Mouse (Mus musculus) forebrain, embryonic 12.5 days (tissue): ENCODE results near the gene Bag1. TPM values are rescaled to one million over a fixed set of nuclear protein-coding genes. Genes with fewer than 3 reads are reported as not detected.

Experiments
- ATAC-seq: fragments of 200-750 bp; cut with Nextera tagmentation; 2 replicates; pipeline ENCODE4 v1.8.0; 2017; ENCODE audit warnings: moderate TSS enrichment; ENCODE audit not compliant: low FRiP score
- H3K27ac ChIP-seq: fragments of 300-500 bp; sonication (generic); 2 replicates; pipeline ENCODE4 v1.5.1; 2016; ENCODE audit warnings: mild to moderate bottlenecking
- H3K27me3 ChIP-seq: fragments of 300-500 bp; sonication (generic); 2 replicates; pipeline ENCODE4 v1.6.1; 2016; ENCODE audit warnings: mild to moderate bottlenecking
- H3K36me3 ChIP-seq: fragments of 300-500 bp; sonication (generic); replicated peaks from 2 replicates; pipeline ENCODE4 v1.6.1; 2016; ENCODE audit warnings: mild to moderate bottlenecking
- H3K4me1 ChIP-seq: fragments of 300-500 bp; sonication (generic); 2 replicates; pipeline ENCODE4 v1.6.1; 2016
- H3K4me2 ChIP-seq: fragments of 300-500 bp; sonication (generic); 2 replicates; pipeline ENCODE4 v1.6.1; 2016; ENCODE audit warnings: mild to moderate bottlenecking, moderate library complexity
- H3K4me3 ChIP-seq: fragments of 300-500 bp; sonication (generic); replicated peaks from 2 replicates; pipeline ENCODE4 v1.5.1; 2016; ENCODE audit warnings: mild to moderate bottlenecking
- H3K9ac ChIP-seq: fragments of 300-500 bp; sonication (generic); 2 replicates; pipeline ENCODE4 v1.6.1; 2016; ENCODE audit warnings: mild to moderate bottlenecking
- H3K9me3 ChIP-seq: fragments of 300-500 bp; sonication (generic); 2 replicates; pipeline ENCODE4 v1.6.1; 2016
- WGBS: fragments of 180-500 bp; shearing (Covaris S2); methylation state at CpG from one replicate; pipeline ENCODE4 v1.1.7; 2016; 5-methylcytosine and 5-hydroxymethylcytosine counted together
- polyA plus RNA-seq: library from polyadenylated mRNA; unstranded; fragments of >200 nt; fragmentation: Nextera tagmentation; extraction: Ambion mirVana; gene quantifications from 2 replicates; pipeline ENCODE4 v1.2.1, GENCODE M21; 2016

The Bag1 gene
- polyA plus RNA-seq: 215 and 229 TPM in 2 replicates

DNA sequence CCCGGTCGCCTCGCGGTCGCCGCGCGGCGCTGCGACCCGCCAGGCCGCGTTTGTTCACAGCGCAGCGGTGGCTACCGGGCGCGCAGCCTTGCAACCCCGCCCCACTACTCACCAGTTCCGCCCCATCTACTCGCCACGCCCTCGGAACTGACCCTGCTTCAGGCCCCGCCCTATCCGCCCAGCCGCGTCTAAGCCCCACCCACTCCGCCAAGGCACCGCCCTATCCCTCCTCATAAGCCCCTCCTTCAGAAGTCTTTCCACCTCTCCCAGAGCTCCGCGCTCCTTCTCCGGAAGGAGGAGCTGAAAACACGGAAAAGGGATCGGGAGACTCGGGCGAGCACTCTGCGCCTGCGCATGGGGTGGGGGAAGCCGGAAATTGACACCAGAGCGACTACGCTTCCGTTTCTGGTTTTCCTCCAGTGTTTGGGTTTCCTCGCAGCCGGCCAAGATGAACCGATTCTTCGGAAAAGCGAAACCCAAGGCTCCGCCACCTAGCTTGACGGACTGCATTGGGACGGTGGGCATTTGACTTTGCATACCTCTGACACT lies at the start of gene Bag1, which contains the start of gene Chmp5:
Gene Bag1, minus strand, starts transcription at position 135 of the 549 bp plus-strand sequence.
Gene Chmp5, plus strand, starts transcription at position 248 of the 549 bp plus-strand sequence.
- under 1% methylated on average over 50 of the region's 50 CpGs for WGBS
- Histone ChIP-seq H3K36me3 (peaks cover 44% of the 10 kb centered on the region), H3K27me3 (no peaks in the 10 kb centered on the region), H3K9ac (peak within 1 kb of the TSS; percentile 89), H3K4me3 (peak within 1 kb of the TSS; percentile 88), H3K27ac (peak within 1 kb of the TSS; percentile 87), H3K4me2 (peak within 1 kb of the TSS; percentile 85), H3K9me3 (no peaks in the 10 kb centered on the region), H3K4me1 (peaks cover 24% of the 10 kb centered on the region)
- ATAC-seq: peak; percentile 99

DNA sequence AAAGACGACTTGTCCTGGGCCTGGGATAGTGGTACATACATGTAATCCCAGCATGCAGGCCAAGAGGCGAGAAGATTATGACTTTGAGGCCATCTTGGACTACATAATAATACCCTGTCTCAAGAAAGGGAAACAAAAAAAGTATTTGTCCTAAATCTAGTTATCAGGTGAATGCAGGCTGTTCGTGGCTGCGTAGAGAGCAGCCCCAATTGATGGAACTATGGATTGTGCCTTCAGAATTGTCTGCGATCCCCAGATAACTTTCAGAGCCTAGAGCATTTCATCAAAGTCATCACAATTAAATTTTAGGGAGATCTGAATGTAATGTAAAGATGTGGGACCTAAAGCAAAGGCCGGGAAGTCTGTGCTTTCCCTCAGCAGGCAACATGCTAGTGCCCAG lies 48.2 kb upstream of the Bag1 start:
- Histone ChIP-seq H3K9me3 (no peaks in the 10 kb centered on the region), H3K4me3 (no peak overlapping the region), H3K27ac (no peak overlapping the region), H3K4me2 (no peak overlapping the region), H3K9ac (no peak overlapping the region), H3K27me3 (no peaks in the 10 kb centered on the region), H3K36me3 (peaks cover 92% of the 10 kb centered on the region), H3K4me1 (no peaks in the 10 kb centered on the region)
- 96% methylated on average over 6 of the region's 6 CpGs for WGBS
- no peak for ATAC-seq

DNA sequence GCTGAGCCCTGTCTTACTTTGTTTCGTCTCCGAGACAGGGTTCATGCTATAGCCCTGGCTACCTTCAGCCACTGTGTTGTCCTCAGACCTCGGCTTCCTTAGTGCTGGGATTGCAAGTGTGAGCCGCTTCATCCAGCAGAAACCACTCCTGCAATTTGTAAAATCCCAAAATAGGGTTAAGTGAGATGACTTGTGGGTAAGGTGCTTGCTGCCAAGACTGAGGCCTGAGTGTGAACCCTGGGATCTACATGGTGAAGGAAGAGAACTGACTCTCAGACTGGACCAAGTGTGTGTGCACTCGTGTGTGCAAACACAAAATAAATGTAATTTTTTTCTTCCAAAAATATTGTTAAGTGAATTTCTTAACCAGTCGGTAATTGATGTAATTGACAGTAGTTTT lies 41.5 kb upstream of the Bag1 start:
- H3K9ac ChIP-seq: no peak overlapping the region
- H3K4me2 ChIP-seq: no peak overlapping the region
- WGBS: 86% methylated on average over 6 of the region's 6 CpGs
- H3K4me3 ChIP-seq: no peak overlapping the region
- peaks cover 89% of the 10 kb centered on the region for H3K36me3 ChIP-seq
- ATAC-seq: no peak
- H3K27me3 ChIP-seq: no peaks in the 10 kb centered on the region
- H3K27ac ChIP-seq: no peak overlapping the region
- no peaks in the 10 kb centered on the region for H3K9me3 ChIP-seq
- no peaks in the 10 kb centered on the region for H3K4me1 ChIP-seq

DNA sequence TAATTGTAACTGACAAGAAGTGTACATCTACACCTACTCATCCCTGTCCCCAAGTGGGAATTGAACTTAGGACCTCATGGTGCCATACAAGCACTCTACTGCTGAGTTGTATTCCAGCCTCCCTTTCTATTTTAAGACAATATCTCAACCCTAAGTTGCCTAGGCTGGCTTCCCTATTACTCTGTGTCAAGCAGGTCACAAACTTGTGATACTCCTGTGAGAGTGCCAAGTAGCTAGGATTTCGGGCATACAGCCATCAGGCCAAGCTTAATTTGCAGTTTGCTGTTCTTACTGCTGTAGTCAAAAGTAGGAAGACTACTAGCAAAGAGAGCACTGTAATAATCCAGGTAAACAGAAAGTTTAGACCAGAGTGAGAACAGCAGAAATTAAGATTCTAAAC lies 35.6 kb upstream of the Bag1 start:
- Histone ChIP-seq H3K4me2 (no peak overlapping the region), H3K9ac (no peak overlapping the region), H3K27me3 (no peaks in the 10 kb centered on the region), H3K36me3 (peaks cover 77% of the 10 kb centered on the region), H3K27ac (no peak overlapping the region), H3K4me3 (no peak overlapping the region), H3K4me1 (no peaks in the 10 kb centered on the region), H3K9me3 (no peaks in the 10 kb centered on the region)
- 90% methylated on average over 1 of the region's 1 CpGs for WGBS
- no peak for ATAC-seq

DNA sequence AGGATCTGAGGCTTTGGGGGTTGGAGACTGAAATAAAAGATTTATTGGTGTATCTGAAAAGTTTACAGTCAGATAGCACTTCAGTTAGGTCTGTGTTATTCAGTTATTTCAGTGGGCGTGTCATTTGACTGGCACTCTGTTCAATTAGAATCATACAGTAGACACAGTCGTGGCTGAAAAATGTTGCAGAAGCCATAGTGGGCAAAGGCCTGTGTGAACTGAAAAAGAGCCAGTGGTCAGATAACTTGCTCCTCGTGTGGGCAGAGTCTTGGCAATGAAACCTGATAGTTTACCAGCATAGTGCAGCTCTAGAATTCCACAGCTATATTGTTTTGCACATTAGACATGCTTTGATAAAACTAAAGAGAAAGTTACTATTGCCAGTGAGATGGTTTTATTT lies 34.4 kb upstream of the Bag1 start:
- Histone ChIP-seq H3K9me3 (no peaks in the 10 kb centered on the region), H3K4me1 (no peaks in the 10 kb centered on the region), H3K27ac (no peak overlapping the region), H3K4me2 (no peak overlapping the region), H3K4me3 (no peak overlapping the region), H3K9ac (no peak overlapping the region), H3K36me3 (peaks cover 77% of the 10 kb centered on the region), H3K27me3 (no peaks in the 10 kb centered on the region)
- WGBS: 91% methylated on average over 3 of the region's 3 CpGs
- no peak for ATAC-seq

DNA sequence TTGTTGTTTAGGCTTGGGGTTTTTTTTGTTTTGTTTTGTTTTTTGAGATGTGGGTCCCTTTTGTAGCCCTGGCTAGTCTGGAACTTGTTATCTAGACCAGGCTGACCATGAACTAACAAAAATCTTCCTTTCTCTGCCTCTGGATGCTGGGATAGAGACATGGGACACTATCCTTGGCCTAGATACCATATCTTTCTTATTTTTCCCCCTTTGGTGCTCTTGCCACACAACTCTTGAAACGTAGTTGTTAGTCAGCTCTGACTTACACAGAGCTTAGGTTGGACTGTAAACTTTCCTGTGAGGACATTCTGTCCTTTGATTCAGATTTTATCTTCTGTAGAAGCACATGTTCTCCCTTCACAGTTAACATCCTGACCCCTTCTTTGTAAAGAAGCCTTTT lies 31.3 kb upstream of the Bag1 start:
- no peak overlapping the region for H3K4me2 ChIP-seq
- 96% methylated on average over 1 of the region's 1 CpGs for WGBS
- no peak overlapping the region for H3K4me3 ChIP-seq
- no peak for ATAC-seq
- H3K9me3 ChIP-seq: no peaks in the 10 kb centered on the region
- H3K27me3 ChIP-seq: no peaks in the 10 kb centered on the region
- H3K4me1 ChIP-seq: no peaks in the 10 kb centered on the region
- no peak overlapping the region for H3K27ac ChIP-seq
- H3K36me3 ChIP-seq: peaks cover 68% of the 10 kb centered on the region
- H3K9ac ChIP-seq: no peak overlapping the region

DNA sequence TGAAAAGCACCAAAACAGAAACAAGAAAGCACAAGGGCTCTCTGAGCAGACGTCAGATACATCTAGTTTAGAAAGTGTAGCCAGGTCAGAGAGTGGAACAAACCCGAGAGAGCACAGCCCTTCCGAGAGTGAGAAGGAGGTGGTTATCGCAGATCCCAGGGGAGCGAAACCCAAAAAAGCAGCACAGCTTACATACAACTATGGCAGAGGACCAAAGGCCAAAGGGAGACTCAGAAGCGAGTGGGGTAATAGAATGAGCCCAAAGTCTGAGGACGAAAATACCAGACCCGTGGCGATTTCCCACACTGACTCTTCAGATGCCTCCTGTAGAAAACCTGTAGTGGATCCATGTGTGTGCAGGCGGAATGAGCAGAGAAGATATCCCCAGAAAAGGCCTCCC lies 28.6 kb upstream of the Bag1 start:
- Histone ChIP-seq H3K27ac (no peak overlapping the region), H3K4me1 (peaks cover 12% of the 10 kb centered on the region), H3K4me2 (no peak overlapping the region), H3K9ac (no peak overlapping the region), H3K27me3 (no peaks in the 10 kb centered on the region), H3K36me3 (peaks cover 55% of the 10 kb centered on the region), H3K9me3 (no peaks in the 10 kb centered on the region), H3K4me3 (no peak overlapping the region)
- WGBS: 93% methylated on average over 10 of the region's 10 CpGs
- ATAC-seq: no peak

DNA sequence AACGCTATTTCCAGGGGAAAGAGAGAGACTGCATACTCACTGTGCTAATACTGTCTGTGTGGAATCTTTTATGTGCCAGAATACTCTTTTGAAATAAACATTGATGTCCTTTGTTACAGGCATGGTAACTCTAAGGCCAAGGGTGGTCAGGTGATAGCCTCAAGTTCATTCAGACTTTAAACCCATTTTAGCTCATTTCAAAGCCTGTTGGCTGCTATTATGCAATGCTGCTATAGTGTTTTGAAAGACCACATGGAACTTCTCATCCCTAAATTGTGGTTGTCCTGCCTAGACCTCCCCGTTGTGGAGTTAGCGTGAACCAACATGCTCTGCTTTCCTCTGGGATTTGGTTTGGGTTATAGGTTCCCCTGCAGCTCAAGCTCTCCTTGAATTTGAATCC lies 27.6 kb upstream of the Bag1 start:
- no peak overlapping the region for H3K4me2 ChIP-seq
- H3K27me3 ChIP-seq: no peaks in the 10 kb centered on the region
- 92% methylated on average over 3 of the region's 3 CpGs for WGBS
- no peaks in the 10 kb centered on the region for H3K9me3 ChIP-seq
- H3K4me3 ChIP-seq: no peak overlapping the region
- H3K36me3 ChIP-seq: peaks cover 47% of the 10 kb centered on the region
- H3K4me1 ChIP-seq: peaks cover 12% of the 10 kb centered on the region
- H3K27ac ChIP-seq: no peak overlapping the region
- ATAC-seq: no peak
- no peak overlapping the region for H3K9ac ChIP-seq

DNA sequence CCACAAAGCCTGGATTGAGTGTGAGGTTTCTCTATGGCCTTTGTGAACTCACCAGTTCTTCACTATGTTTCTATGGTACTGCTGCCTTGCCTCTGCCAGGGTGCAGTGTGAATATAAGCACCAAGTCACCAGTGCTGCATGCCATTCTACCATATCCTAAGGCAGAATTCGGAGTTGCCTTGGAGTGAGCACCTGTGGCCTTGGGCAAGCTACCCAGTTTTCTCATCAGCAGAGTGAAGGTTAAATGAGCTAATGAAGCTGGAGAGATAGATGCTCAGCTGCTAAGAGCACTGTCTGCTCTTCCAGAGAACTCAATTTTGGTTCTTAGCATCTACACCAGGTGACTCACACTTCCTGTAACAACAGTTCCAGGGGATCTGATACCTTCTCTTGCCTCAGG lies 25.9 kb upstream of the Bag1 start:
- Histone ChIP-seq H3K9me3 (no peaks in the 10 kb centered on the region), H3K4me2 (no peak overlapping the region), H3K27ac (no peak overlapping the region), H3K36me3 (peaks cover 32% of the 10 kb centered on the region), H3K4me1 (peaks cover 19% of the 10 kb centered on the region), H3K27me3 (no peaks in the 10 kb centered on the region), H3K9ac (no peak overlapping the region), H3K4me3 (no peak overlapping the region)
- no peak for ATAC-seq
- 90% methylated on average over 1 of the region's 1 CpGs for WGBS

DNA sequence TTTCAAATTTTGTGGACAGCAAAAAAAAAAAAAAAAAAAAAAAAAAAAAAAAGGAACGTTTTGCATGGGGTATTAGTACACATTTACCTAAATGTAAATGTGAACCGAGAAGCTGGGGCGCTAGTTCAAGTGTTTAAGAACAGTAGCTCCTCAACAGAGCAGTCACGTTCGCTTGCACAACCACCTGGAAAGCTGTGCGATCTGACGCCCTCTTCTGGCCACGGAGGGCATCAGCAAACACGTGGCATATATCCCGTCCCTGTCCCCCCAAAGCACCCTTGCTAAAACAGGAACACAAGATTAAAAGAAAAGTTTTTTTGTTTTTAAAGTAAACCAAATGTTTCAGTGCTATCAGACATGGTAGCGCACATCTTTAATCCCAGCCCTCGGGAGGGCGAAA lies 23.6 kb upstream of the Bag1 start:
- peak overlapping the region; percentile 97 for H3K4me3 ChIP-seq
- no peak for ATAC-seq
- no peaks in the 10 kb centered on the region for H3K9me3 ChIP-seq
- no peak overlapping the region; the same call in 1 of the 2 replicates for H3K27ac ChIP-seq
- 24% methylated on average over 13 of the region's 13 CpGs for WGBS
- no peaks in the 10 kb centered on the region for H3K27me3 ChIP-seq
- peaks cover 19% of the 10 kb centered on the region for H3K4me1 ChIP-seq
- peak overlapping the region; percentile 76 for H3K4me2 ChIP-seq
- H3K9ac ChIP-seq: peak overlapping the region; percentile 3; the same call in 1 of the 2 replicates
- H3K36me3 ChIP-seq: peaks cover 18% of the 10 kb centered on the region

DNA sequence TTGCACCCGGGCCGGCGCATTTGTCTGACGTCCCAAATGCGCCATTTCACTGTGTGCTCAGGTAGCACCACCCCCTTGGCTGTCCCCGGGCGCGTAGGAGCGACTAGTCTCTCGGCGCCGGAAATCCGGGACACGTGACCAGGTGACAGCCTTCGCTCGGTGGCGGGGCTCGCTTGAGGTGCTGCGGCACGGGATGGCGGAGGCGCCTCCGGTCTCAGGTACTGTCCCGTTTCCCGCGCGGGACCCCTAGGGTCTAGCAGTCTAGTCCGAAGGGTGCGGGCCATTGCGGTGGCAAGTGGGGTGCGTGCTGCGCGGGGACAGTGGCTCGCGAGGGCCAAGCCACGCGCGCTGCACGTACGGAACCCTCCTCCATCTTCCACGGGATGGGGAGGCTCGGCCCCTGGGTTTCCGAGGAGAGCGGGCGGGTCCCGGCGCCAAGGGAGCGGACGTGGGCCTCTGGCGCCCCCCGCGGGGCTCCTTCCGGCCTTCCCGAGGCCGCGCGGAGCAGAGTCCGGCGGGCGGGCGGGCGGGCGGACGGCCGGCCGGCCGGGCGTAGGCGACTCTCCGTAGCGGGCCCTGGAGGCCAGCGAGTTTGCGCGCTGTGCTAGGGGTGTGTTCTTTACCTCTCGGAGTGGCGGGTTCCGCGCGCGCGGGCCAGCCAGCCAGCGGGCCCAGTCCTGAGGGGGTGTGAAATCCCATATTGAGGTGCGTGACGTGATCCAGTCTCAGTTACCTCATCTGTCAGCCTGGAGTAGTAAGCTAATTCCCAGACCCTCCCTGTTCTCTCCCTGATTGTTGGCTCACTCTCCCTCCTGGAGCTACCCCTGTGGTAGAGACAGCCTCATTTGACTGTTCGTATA lies 23.0 kb upstream of the Bag1 start, which contains the start of gene Nfx1:
Gene Nfx1, plus strand, starts transcription at position 65 of the 860 bp plus-strand sequence.
- H3K4me1 ChIP-seq: peaks cover 19% of the 10 kb centered on the region
- peak within 1 kb of the TSS; percentile 94 for H3K9ac ChIP-seq
- H3K4me2 ChIP-seq: peak within 1 kb of the TSS; percentile 76
- under 1% methylated on average over 77 of the region's 85 CpGs for WGBS
- peaks cover 18% of the 10 kb centered on the region for H3K36me3 ChIP-seq
- H3K9me3 ChIP-seq: no peaks in the 10 kb centered on the region
- peak; percentile 97 for ATAC-seq
- no peaks in the 10 kb centered on the region for H3K27me3 ChIP-seq
- H3K4me3 ChIP-seq: peak within 1 kb of the TSS; percentile 97
- H3K27ac ChIP-seq: peak within 1 kb of the TSS; percentile 90

DNA sequence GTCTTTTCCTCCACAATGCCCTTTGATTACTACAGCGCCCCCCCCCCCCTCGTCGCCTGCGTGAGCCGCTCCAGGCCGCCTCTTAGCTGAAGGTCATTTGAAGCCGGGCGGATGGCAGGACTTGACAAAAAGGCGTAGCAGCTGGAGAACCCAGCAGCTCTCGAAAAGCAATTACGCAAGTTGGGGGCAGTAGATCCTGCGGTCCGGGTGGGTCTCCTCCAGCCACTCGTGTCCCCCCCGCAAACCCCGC lies 22.4 kb upstream of the Bag1 start:
- Histone ChIP-seq H3K9me3 (no peaks in the 10 kb centered on the region), H3K27me3 (no peaks in the 10 kb centered on the region), H3K4me2 (peak overlapping the region; percentile 76), H3K4me3 (peak overlapping the region; percentile 97), H3K36me3 (peaks cover 19% of the 10 kb centered on the region), H3K27ac (peak overlapping the region; percentile 90), H3K4me1 (peaks cover 19% of the 10 kb centered on the region), H3K9ac (peak overlapping the region; percentile 94)
- no peak; the same call in 1 of the 2 replicates for ATAC-seq
- WGBS: 0% methylated on average over 16 of the region's 16 CpGs
